Mouse (Mus musculus) stomach, postnatal 0 days (tissue): ENCODE measurements around the gene Clec4b1. TPM values are rescaled to one million over a fixed set of nuclear protein-coding genes. Genes with fewer than 3 reads are reported as not detected.
"Not testable (repeated sequence)": the region's sequence is repeated elsewhere in the genome, so short reads cannot be mapped to it uniquely, and the experiment has no call there.

Experiments used
- ATAC-seq: fragments of 200-750 bp; cut with Nextera tagmentation; 2 replicates; pipeline ENCODE4 v1.8.0; 2017; ENCODE audit not compliant: low FRiP score, low TSS enrichment
- DNase-seq: peaks from one replicate; pipeline ENCODE4 v3.0.0-alpha.2; 2016; ENCODE audit warnings: low spot score
- H3K27ac ChIP-seq: fragments of 300-500 bp; sonication (generic); replicated peaks from 2 replicates; pipeline ENCODE4 v1.5.1; 2014; ENCODE audit warnings: mild to moderate bottlenecking, control low read depth
- H3K27me3 ChIP-seq: fragments of 300-500 bp; sonication (generic); 2 replicates; pipeline ENCODE4 v1.6.1; 2014; ENCODE audit warnings: low read length; ENCODE audit not compliant: control insufficient read depth, insufficient read depth
- H3K36me3 ChIP-seq: fragments of 300-500 bp; sonication (generic); 2 replicates; pipeline ENCODE4 v1.6.1; 2014; ENCODE audit warnings: low read length, mixed read lengths; ENCODE audit not compliant: control insufficient read depth, insufficient read depth
- H3K4me1 ChIP-seq: fragments of 300-500 bp; sonication (generic); replicated peaks from 2 replicates; pipeline ENCODE4 v1.6.1; 2014; ENCODE audit warnings: antibody characterized with exemption; ENCODE audit not compliant: control insufficient read depth, insufficient read depth
- H3K4me2 ChIP-seq: fragments of 300-500 bp; sonication (generic); replicated peaks from 2 replicates; pipeline ENCODE4 v1.6.1; 2014; ENCODE audit warnings: low read depth, mild to moderate bottlenecking, control low read depth, moderate library complexity
- H3K4me3 ChIP-seq: fragments of 300-500 bp; sonication (generic); 2 replicates; pipeline ENCODE4 v1.5.1; 2014; ENCODE audit warnings: low read depth, low read length, control low read depth
- H3K9ac ChIP-seq: fragments of 300-500 bp; sonication (generic); 2 replicates; pipeline ENCODE4 v1.6.1; 2014; ENCODE audit warnings: mild to moderate bottlenecking, low read length, control low read depth, mixed read lengths
- H3K9me3 ChIP-seq: fragments of 300-500 bp; sonication (generic); 2 replicates; pipeline ENCODE4 v1.6.1; 2016; ENCODE audit warnings: low read length; ENCODE audit not compliant: control insufficient read depth
- CTCF ChIP-seq: IDR thresholded peaks from 2 replicates; pipeline ENCODE4 v1.5.1; 2016; ENCODE audit warnings: antibody characterized with exemption, low read depth, mild to moderate bottlenecking, moderate library complexity
- EP300 ChIP-seq: optimal IDR thresholded peaks from 2 replicates; pipeline ENCODE3; 2016; ENCODE audit warnings: antibody characterized with exemption
- WGBS: fragments of 180-500 bp; shearing (Covaris S2); extraction: QIAGEN DNeasy Blood & Tissue Kit; methylation state at CpG from one replicate; pipeline ENCODE4 v1.1.7; 2014; 5-methylcytosine and 5-hydroxymethylcytosine counted together
- polyA plus RNA-seq: library from polyadenylated mRNA; unstranded; fragments of >200 nt; fragmentation: Nextera tagmentation; extraction: Ambion mirVana; gene quantifications from 2 replicates; pipeline ENCODE4 v1.2.1, GENCODE M21; 2015

The Clec4b1 gene
- polyA plus RNA-seq: 0.13 TPM in 1 of 2 replicates, not detected in the other

GRCm38 (mm10) chr6:123049742-123050372, at the start of gene Clec4b1:
Clec4b1 (plus strand) TSS chr6:123049962.
- Histone ChIP-seq H3K27me3 (no peaks in the 10 kb centered on the region), H3K36me3 (no peaks in the 10 kb centered on the region), H3K4me3 (no peak within 1 kb of the TSS), H3K9me3 (no peaks in the 10 kb centered on the region), H3K27ac (no peak within 1 kb of the TSS), H3K4me1 (no peaks in the 10 kb centered on the region), H3K4me2 (no peak within 1 kb of the TSS), H3K9ac (no peak within 1 kb of the TSS)
- TF ChIP-seq EP300 (no peak), CTCF (no peak)
- 73% methylated on average over 2 of the region's 2 CpGs for WGBS
- no peak for DNase-seq
- ATAC-seq: no peak

- H3K36me3 ChIP-seq, H3K27ac ChIP-seq, ATAC-seq, H3K27me3 ChIP-seq, H3K4me2 ChIP-seq, H3K4me1 ChIP-seq, DNase-seq, H3K9ac ChIP-seq, H3K4me3 ChIP-seq, H3K9me3 ChIP-seq: not testable (repeated sequence)
- WGBS: 69% methylated on average over 2 of the region's 2 CpGs
These were observed 45.1 kb upstream of the Clec4b1 start for GRCm38 (mm10) chr6:123004696-123005095.

GRCm38 (mm10) chr6:123005591-123005990, 44.2 kb upstream of the Clec4b1 start:
- Histone ChIP-seq H3K4me1 (no peaks in the 10 kb centered on the region), H3K9ac (no peak overlapping the region), H3K36me3 (no peaks in the 10 kb centered on the region), H3K9me3 (no peaks in the 10 kb centered on the region), H3K27me3 (no peaks in the 10 kb centered on the region), H3K4me3 (no peak overlapping the region), H3K4me2 (no peak overlapping the region), H3K27ac (no peak overlapping the region)
- TF ChIP-seq EP300: no peak
- TF ChIP-seq CTCF: peak; percentile 49
- DNase-seq (no peak), ATAC-seq (no peak)
- 64% methylated on average over 1 of the region's 1 CpGs for WGBS

DNA sequence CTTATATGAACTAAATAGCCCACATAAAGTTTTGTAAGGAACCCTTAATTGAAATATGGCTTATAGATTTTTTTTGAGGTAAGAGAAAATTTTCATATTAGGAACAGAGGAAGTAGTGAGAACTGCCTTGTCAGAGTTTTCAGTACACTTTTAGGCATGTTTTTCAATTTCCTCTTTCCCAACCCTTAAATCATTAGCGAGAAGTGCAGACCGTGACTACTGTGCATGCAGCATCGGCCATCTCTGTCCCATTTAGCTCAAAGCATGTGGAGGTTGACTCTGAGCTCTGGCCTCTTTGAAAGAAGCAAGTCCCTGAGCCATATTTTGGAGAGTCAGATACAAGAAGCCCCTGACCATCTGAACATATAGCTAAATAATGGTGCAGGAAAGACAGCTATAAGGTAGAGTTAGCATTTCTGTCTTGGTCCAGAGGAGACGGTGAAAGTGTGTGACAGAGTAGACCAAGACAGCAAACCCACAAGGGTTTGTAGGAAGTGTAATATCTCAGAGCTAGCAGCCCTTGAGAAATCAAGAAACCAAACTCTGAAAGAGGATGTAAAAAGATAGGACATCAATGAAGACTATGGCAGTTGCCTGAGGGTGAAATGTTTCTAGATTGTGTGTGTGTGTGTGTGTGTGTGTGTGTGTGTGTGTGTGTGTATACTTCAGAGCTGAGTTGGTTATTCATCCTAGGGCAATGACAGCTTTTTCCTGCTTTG, 45.5 kb downstream of the Clec4b1 start:
- Histone ChIP-seq H3K4me3 (no peak overlapping the region), H3K9me3 (no peaks in the 10 kb centered on the region), H3K36me3 (no peaks in the 10 kb centered on the region), H3K4me1 (no peaks in the 10 kb centered on the region), H3K27me3 (no peaks in the 10 kb centered on the region), H3K27ac (no peak overlapping the region), H3K9ac (no peak overlapping the region), H3K4me2 (no peak overlapping the region)
- TF ChIP-seq EP300: no peak
- no peak for TF ChIP-seq CTCF
- ATAC-seq: no peak
- WGBS: 83% methylated on average over 4 of the region's 4 CpGs
- no peak for DNase-seq

GRCm38 (mm10) chr6:123106128-123106527, 56.4 kb downstream of the Clec4b1 start, which contains the start of gene Clec4a2:
Clec4a2 (plus strand) TSS chr6:123106428.
- not testable (repeated sequence) for H3K9me3 ChIP-seq, H3K27ac ChIP-seq, H3K27me3 ChIP-seq, H3K4me3 ChIP-seq, H3K36me3 ChIP-seq, ATAC-seq, H3K4me2 ChIP-seq, H3K4me1 ChIP-seq, DNase-seq, H3K9ac ChIP-seq
- WGBS: 45% methylated on average over 1 of the region's 1 CpGs

Other genes starting within 250 kb of the Clec4b1 start
- gene Slc2a3, start 248.3 kb upstream of the Clec4b1 start, polyA plus RNA-seq: 3.3 and 4.0 TPM in 2 replicates
- gene Foxj2, start 230.0 kb upstream of the Clec4b1 start, polyA plus RNA-seq: 3.0 and 3.5 TPM in 2 replicates
- 2.4 and 2.5 TPM in 2 replicates for gene C3ar1, start 193.8 kb upstream of the Clec4b1 start, polyA plus RNA-seq
- gene Necap1, start 175.5 kb upstream of the Clec4b1 start, polyA plus RNA-seq: 29.1 and 29.8 TPM in 2 replicates
- 3.4 and 4.4 TPM in 2 replicates for gene Clec4a1, start 128.1 kb upstream of the Clec4b1 start, polyA plus RNA-seq
- 3.1 and 3.3 TPM in 2 replicates for gene Clec4a3, start 97.4 kb upstream of the Clec4b1 start, polyA plus RNA-seq
- not detected in 2 replicates for gene Clec4a4, start 59.6 kb upstream of the Clec4b1 start, polyA plus RNA-seq
- 7.7 and 8.5 TPM in 2 replicates for gene Clec4a2, start 56.5 kb downstream of the Clec4b1 start, polyA plus RNA-seq
- gene Clec4b2, start 122.9 kb downstream of the Clec4b1 start, polyA plus RNA-seq: not detected in 2 replicates
- gene Clec4n, start 179.9 kb downstream of the Clec4b1 start, polyA plus RNA-seq: 6.1 and 6.4 TPM in 2 replicates
- 0.11 TPM in 2 replicates for gene Clec4d, start 212.1 kb downstream of the Clec4b1 start, polyA plus RNA-seq
- not detected in 2 replicates for gene Clec4e, start 239.9 kb downstream of the Clec4b1 start, polyA plus RNA-seq